Mouse (Mus musculus) MEL (cell line): Measurements from ENCODE around the gene Sel1l. TPM values are rescaled to one million over a fixed set of nuclear protein-coding genes. Genes with fewer than 3 reads are reported as not detected.

Experiments
- DNase-seq: peaks from one replicate; pipeline ENCODE4 v3.0.0; 2011; ENCODE audit warnings: low read depth, low spot score
- H3K27ac ChIP-seq: 2 replicates; pipeline ENCODE4 v1.5.1; 2012; ENCODE audit warnings: low read depth, mild to moderate bottlenecking, control low read depth, low read length, moderate library complexity; ENCODE audit not compliant: control insufficient read depth
- H3K27me3 ChIP-seq, 2 experiments: fragments of 150-350 bp in 1 of 2; sonication (generic) in 1 of 2; 2 replicates each; pipeline ENCODE4 v1.6.1; 2012; ENCODE audit warnings: low read length in 2 of 2, mild to moderate bottlenecking in 2 of 2, improper control_type of control experiment in 1 of 2, moderate library complexity in 1 of 2; ENCODE audit not compliant: insufficient read depth in 2 of 2, control insufficient read depth in 1 of 2
- H3K36me3 ChIP-seq, 2 experiments: 2 replicates each; pipeline ENCODE4 v1.6.1; 2012 to 2014; ENCODE audit warnings: low read length in 2 of 2, improper control_type of control experiment in 1 of 2, inconsistent platforms in 1 of 2, mild to moderate bottlenecking in 1 of 2; ENCODE audit not compliant: insufficient read depth in 2 of 2, control insufficient read depth in 1 of 2
- H3K4me1 ChIP-seq, 2 experiments: fragments of 150-350 bp in 1 of 2; sonication (generic) in 1 of 2; 2 replicates each; pipeline ENCODE4 v1.6.1; 2012; ENCODE audit warnings: low read length in 2 of 2, improper control_type of control experiment in 1 of 2, mild to moderate bottlenecking in 1 of 2; ENCODE audit not compliant: insufficient read depth in 2 of 2, control insufficient read depth in 1 of 2
- H3K4me3 ChIP-seq, 2 experiments: fragments of 150-350 bp in 1 of 2; sonication (generic) in 1 of 2; 2 replicates each; pipeline ENCODE4 v1.5.1; 2012; ENCODE audit warnings: low read depth in 2 of 2, low read length in 2 of 2, mild to moderate bottlenecking in 2 of 2, moderate library complexity in 2 of 2, control low read depth in 1 of 2, improper control_type of control experiment in 1 of 2; ENCODE audit not compliant: control insufficient read depth in 1 of 2, insufficient read depth in 1 of 2
- H3K79me2 ChIP-seq: 2 replicates; pipeline ENCODE4 v1.6.1; 2012; ENCODE audit warnings: mild to moderate bottlenecking, low read length, moderate library complexity; ENCODE audit not compliant: control insufficient read depth, poor library complexity, insufficient read depth
- H3K9ac ChIP-seq: 2 replicates; pipeline ENCODE4 v1.6.1; 2012; ENCODE audit warnings: low read depth, mild to moderate bottlenecking, control low read depth, low read length, moderate library complexity; ENCODE audit not compliant: control insufficient read depth, poor library complexity, severe bottlenecking
- H3K9me3 ChIP-seq: fragments of 150-350 bp; sonication (generic); replicated peaks from 2 replicates; pipeline ENCODE4 v1.6.1; 2012; ENCODE audit warnings: mild to moderate bottlenecking, low read length, improper control_type of control experiment, moderate library complexity; ENCODE audit not compliant: insufficient read depth
- BHLHE40 ChIP-seq: IDR thresholded peaks from 2 replicates; pipeline ENCODE4 v1.6.1; 2012; ENCODE audit warnings: low read depth, mild to moderate bottlenecking, inconsistent platforms, low read length, improper control_type of control experiment, borderline replicate concordance
- CHD1 ChIP-seq: IDR thresholded peaks from 2 replicates; pipeline ENCODE4 v1.6.1; 2012; ENCODE audit warnings: low read depth, mild to moderate bottlenecking, inconsistent platforms, low read length, improper control_type of control experiment
- CTCF ChIP-seq, 3 experiments: IDR thresholded peaks in 2 of 3; conservative IDR thresholded peaks in 1 of 3; 2 replicates each; pipeline ENCODE4 v1.5.1; 2011 to 2012; ENCODE audit warnings: low read length in 3 of 3, low read depth in 2 of 3, mild to moderate bottlenecking in 2 of 3, improper control_type of control experiment in 1 of 3, inconsistent platforms in 1 of 3, mixed read lengths in 1 of 3, moderate library complexity in 1 of 3; ENCODE audit not compliant: control insufficient read depth in 1 of 3, insufficient read depth in 1 of 3, poor library complexity in 1 of 3, severe bottlenecking in 1 of 3
- E2F4 ChIP-seq: IDR thresholded peaks from 2 replicates; pipeline ENCODE4 v1.6.1; 2011; ENCODE audit warnings: low read depth, low read length, improper control_type of control experiment, borderline replicate concordance
- ELF1 ChIP-seq: IDR thresholded peaks from 2 replicates; pipeline ENCODE4 v1.6.1; 2014; ENCODE audit warnings: low read depth, mild to moderate bottlenecking, inconsistent platforms, low read length, improper control_type of control experiment, moderate library complexity
- ETS1 ChIP-seq: IDR thresholded peaks from 2 replicates; pipeline ENCODE4 v1.6.1; 2012; ENCODE audit warnings: low read depth, mild to moderate bottlenecking, inconsistent platforms, low read length, improper control_type of control experiment, moderate library complexity
- MXI1 ChIP-seq: IDR thresholded peaks from 2 replicates; pipeline ENCODE4 v1.6.1; 2011; ENCODE audit warnings: mild to moderate bottlenecking, low read depth, low read length, improper control_type of control experiment
- POLR2AphosphoS5 ChIP-seq: IDR thresholded peaks from 2 replicates; pipeline ENCODE4 v1.6.1; 2012; ENCODE audit warnings: low read depth, borderline replicate concordance, mild to moderate bottlenecking, inconsistent platforms, low read length, moderate library complexity, mixed read lengths
- RAD21 ChIP-seq: IDR thresholded peaks from 2 replicates; pipeline ENCODE4 v1.6.1; 2011; ENCODE audit warnings: mild to moderate bottlenecking, low read depth, low read length, improper control_type of control experiment
- SIN3A ChIP-seq: IDR thresholded peaks from 2 replicates; pipeline ENCODE4 v1.6.1; 2012; ENCODE audit warnings: low read length, improper control_type of control experiment, inconsistent platforms
- SMC3 ChIP-seq: IDR thresholded peaks from 2 replicates; pipeline ENCODE4 v1.6.1; 2011; ENCODE audit warnings: low read depth, low read length, improper control_type of control experiment
- TAL1 ChIP-seq: IDR thresholded peaks from 2 replicates; pipeline ENCODE4 v1.6.1; 2012; ENCODE audit warnings: mild to moderate bottlenecking, inconsistent platforms, low read length, moderate library complexity, mixed read lengths
- TBP ChIP-seq: IDR thresholded peaks from 2 replicates; pipeline ENCODE4 v1.8.0; 2011; ENCODE audit warnings: low read depth, low read length, improper control_type of control experiment
- TCF12 ChIP-seq: IDR thresholded peaks from 2 replicates; pipeline ENCODE4 v1.6.1; 2014; ENCODE audit warnings: low read depth, mild to moderate bottlenecking, inconsistent platforms, low read length, improper control_type of control experiment, moderate library complexity
- USF1 ChIP-seq: IDR thresholded peaks from 2 replicates; pipeline ENCODE4 v1.6.1; 2014; ENCODE audit warnings: low read depth, mild to moderate bottlenecking, inconsistent platforms, low read length, improper control_type of control experiment, moderate library complexity
- ZC3H11A ChIP-seq: IDR thresholded peaks from 2 replicates; pipeline ENCODE4 v1.6.1; 2012; ENCODE audit warnings: low read depth, mild to moderate bottlenecking, inconsistent platforms, low read length, improper control_type of control experiment
- ZKSCAN1 ChIP-seq: IDR thresholded peaks from 2 replicates; pipeline ENCODE4 v1.6.1; 2012; ENCODE audit warnings: low read depth, mild to moderate bottlenecking, inconsistent platforms, low read length, improper control_type of control experiment, moderate library complexity
- ZNF384 ChIP-seq: IDR thresholded peaks from 2 replicates; pipeline ENCODE4 v1.6.1; 2012; ENCODE audit warnings: low read depth, mild to moderate bottlenecking, inconsistent platforms, low read length, improper control_type of control experiment
- polyA plus RNA-seq, 2 experiments: library from polyadenylated mRNA; stranded (reverse) in 1 of 2; unstranded in 1 of 2; fragments of >175 nt in 1 of 2; fragments of >200 nt in 1 of 2; gene quantifications; 2 replicates each; pipeline versions ENCODE4 v1.2.1 to v1.2.4; 2012; ENCODE audit warnings: low replicate concordance in 2 of 2, low read depth in 1 of 2; ENCODE audit not compliant: insufficient read length in 2 of 2, insufficient read depth in 1 of 2, missing spikeins in 1 of 2
- total RNA-seq: library from RNA; depleted of rRNA; stranded (reverse); fragments of 300-350 nt; gene quantifications from 2 replicates; pipeline ENCODE4 v1.2.3, GENCODE M21; 2012

The Sel1l gene
- total and polyA plus RNA-seq, 3 experiments: 32.0 to 299 (median 35.6) TPM

DNA sequence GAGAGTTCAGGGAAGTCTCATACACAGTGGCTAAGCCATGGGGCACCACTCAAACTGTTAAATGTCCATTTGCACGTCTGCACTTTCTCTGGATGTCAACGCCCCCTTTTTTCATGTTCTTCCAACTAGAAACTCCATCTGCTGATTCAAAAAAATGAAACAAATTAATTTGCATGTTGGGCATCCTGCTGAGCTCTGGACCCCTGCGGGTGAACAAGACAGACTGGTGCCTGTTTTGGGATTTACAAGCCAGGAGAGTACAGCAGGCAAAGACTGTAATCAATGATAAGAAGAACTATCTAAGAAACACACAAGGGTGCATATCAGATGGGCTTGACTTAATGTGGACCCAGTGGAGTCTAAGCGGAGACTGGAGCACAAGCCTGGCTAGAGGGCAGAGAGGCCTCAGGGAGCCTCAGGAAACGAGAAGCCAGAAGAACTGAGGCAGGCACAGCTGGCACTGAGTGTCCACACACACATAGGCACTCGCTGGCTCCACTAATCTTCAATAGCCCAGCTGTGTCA lies 48.0 kb downstream of the Sel1l start (continued):
- TF ChIP-seq TAL1 (peak; percentile 6; the same call in 1 of the 2 replicates), USF1 (no peak)

DNA sequence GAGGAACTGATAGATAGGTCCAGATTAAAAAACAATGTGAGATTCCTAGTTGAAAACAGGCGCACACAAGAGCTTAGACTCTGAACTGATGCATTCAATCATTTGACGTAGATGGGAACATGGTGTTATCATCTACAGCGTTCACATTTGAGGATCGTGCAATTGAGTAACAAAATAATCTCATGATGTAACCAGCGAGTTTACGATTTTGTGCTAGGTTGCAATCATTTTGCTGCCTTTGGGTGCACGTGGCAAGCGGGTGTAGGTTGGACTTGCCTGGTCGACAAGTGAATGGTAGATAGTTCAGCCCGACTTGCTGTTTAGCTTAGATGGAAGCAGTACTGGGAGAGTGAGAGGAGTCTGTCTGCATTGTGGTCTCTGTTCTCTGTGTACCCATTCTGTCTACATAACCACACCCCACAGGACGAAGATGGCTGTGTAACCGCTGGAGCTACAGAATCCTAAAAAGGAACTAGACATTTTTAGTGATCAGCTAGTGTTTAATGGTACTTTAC lies 49.1 kb downstream of the Sel1l start:
- TF ChIP-seq TCF12 (no peak), TAL1 (no peak), CHD1 (no peak), E2F4 (no peak), POLR2AphosphoS5 (no peak), MXI1 (peak; percentile 64)
- Histone ChIP-seq H3K9ac (peak overlapping the region; percentile 25), H3K9me3 (no peaks in the 10 kb centered on the region), H3K36me3 (peaks cover 0 to 12% of the 10 kb centered on the region in 2 experiments; a peak in 2 of 4 replicates), H3K4me1 (peaks cover 5 to 19% of the 10 kb centered on the region in 2 experiments; a peak in 3 of 4 replicates), H3K4me3 (peak overlapping the region; percentile 48 to 60), H3K27ac (peak overlapping the region; percentile 5; the same call in 1 of the 2 replicates), H3K27me3 (no peaks in the 10 kb centered on the region), H3K79me2 (no peaks in the 10 kb centered on the region)
- peak; percentile 62 for DNase-seq

DNA sequence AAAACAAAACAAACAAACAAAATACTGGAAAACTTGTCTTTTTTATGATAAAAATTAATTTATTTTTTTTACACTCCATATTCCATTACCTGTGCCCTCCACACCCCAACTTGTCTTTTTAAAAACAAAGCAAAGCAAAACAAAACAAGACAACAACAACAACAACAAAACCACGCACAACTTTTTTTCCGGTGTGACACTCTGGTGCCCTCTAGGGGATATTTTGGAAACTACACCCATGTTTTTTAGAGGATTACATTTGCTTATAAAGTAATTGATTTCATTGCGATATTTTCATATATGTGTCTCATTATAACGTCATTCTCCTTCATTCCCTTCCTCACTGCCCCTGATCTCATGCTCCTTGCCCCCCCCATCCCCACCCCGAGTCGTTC lies 49.6 kb downstream of the Sel1l start:
- Histone ChIP-seq H3K9ac (peak overlapping the region; percentile 25; the same call in 1 of the 2 replicates), H3K9me3 (no peaks in the 10 kb centered on the region), H3K27me3 (no peaks in the 10 kb centered on the region), H3K4me3 (peak overlapping the region; percentile 48 to 60), H3K79me2 (no peaks in the 10 kb centered on the region), H3K4me1 (peaks cover 5 to 19% of the 10 kb centered on the region in 2 experiments; a peak in 3 of 4 replicates)
- TF ChIP-seq ZC3H11A: peak; percentile 49
- TF ChIP-seq TCF12: no peak
- peak; percentile 16; the same call in 1 of the 2 replicates for TF ChIP-seq BHLHE40
- TF ChIP-seq SMC3: peak; percentile 60
- peak; percentile 6; the same call in 1 of the 2 replicates for TF ChIP-seq MXI1
- peak in 2 of 3 experiments; percentile 72 to 73; a peak in 4 of 6 replicates for TF ChIP-seq CTCF (IDR thresholded peaks at IDR 0.05 in 2 of 3, conservative IDR thresholded peaks at IDR 0.05 in 1 of 3; ENCODE audit: control insufficient read depth in 1 of 3, insufficient read depth in 1 of 3, low read depth in 2 of 3, low read length in 3 of 3, poor library complexity in 1 of 3, severe bottlenecking in 1 of 3)
- 0 out of 2 replicates have a peak, but pooled peaks have one; percentile 62 for TF ChIP-seq SIN3A
- peak; percentile 77 for TF ChIP-seq RAD21
- TF ChIP-seq ETS1: no peak
- TF ChIP-seq ELF1: no peak
- TF ChIP-seq ZKSCAN1: no peak
- peak; percentile 76 for TF ChIP-seq ZNF384
- no peak for TF ChIP-seq TBP
- TF ChIP-seq, all 39 proteins: peak for 8
- Histone ChIP-seq H3K36me3 (peaks cover 0 to 12% of the 10 kb centered on the region in 2 experiments; a peak in 2 of 4 replicates), H3K27ac (no peak overlapping the region)
- peak; percentile 62 for DNase-seq
